Mouse (Mus musculus) thymus, adult 2 months (tissue): Measurements from ENCODE around the gene Nfil3.

ENCODE experiments used
- CTCF ChIP-seq: fragments of 200-500 bp; IDR thresholded peaks from 2 replicates; pipeline ENCODE4 v1.5.1; 2012; ENCODE audit warnings: mild to moderate bottlenecking, control low read depth, low read length, moderate library complexity, borderline replicate concordance; ENCODE audit not compliant: control insufficient read depth, poor library complexity, insufficient read depth; ENCODE audit errors: extremely low read depth
- POLR2A ChIP-seq: fragments of 200-500 bp; IDR thresholded peaks from 2 replicates; pipeline ENCODE4 v1.6.1; 2012; ENCODE audit warnings: mild to moderate bottlenecking, low read length, control low read depth, moderate library complexity; ENCODE audit not compliant: control insufficient read depth, poor library complexity, insufficient read depth; ENCODE audit errors: extremely low read depth

DNA sequence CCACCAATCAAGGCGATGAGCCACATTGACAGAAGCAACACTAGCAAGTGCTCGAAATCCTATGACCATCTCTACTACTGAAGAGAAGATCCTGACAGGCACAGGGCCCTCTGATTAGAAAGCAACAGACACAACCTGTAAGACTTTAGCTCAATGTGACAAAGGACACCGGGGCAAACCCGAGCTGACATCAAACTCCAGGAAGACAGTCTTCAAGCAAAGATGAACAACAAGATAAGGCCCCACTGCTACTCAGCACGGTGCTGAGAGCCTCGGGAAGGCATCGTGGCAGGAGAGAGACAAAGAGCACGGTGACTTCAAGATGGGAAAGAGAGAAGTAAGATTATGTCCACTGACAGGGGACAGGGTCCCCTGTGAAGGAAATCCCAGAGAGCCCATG lies 58.9 kb downstream of the Nfil3 start:
- TF ChIP-seq POLR2A (no peak), CTCF (no peak)
